Mouse (Mus musculus) liver, embryonic 14.5 days (tissue): Measurements from ENCODE around the gene Krr1.
"Not testable (repeated sequence)": the region's sequence is repeated elsewhere in the genome, so short reads cannot be mapped to it uniquely, and the experiment has no call there.

Source experiments
- CTCF ChIP-seq: IDR thresholded peaks from 2 replicates; pipeline ENCODE4 v1.5.1; 2016; ENCODE audit warnings: antibody characterized with exemption, low read depth, control low read depth
- EP300 ChIP-seq: IDR thresholded peaks from 2 replicates; pipeline ENCODE4 v1.6.1; 2016; ENCODE audit warnings: antibody characterized with exemption, low read depth

- not testable (repeated sequence) for TF ChIP-seq CTCF, EP300
Observed at GRCm38 (mm10) chr10:112028689-112029088, 56.2 kb downstream of the Krr1 start.
